Mouse (Mus musculus): ENCODE data around the gene Tmem8.

Gene Tmem8

DNA sequence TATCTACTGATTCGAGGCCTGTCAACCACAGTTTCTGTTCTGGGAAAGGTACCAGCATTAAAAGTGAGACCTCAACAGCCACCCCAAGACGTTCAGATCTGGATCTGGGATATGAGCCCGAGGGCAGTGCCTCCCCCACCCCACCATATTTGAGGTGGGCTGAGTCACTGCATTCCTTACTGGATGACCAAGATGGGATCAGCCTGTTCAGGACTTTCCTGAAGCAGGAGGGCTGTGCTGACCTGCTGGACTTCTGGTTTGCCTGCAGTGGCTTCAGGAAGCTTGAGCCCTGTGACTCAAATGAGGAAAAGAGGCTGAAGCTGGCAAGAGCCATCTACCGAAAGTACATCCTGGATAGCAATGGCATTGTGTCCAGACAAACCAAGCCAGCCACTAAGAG lies 29.7 kb downstream of the Tmem8 start:
- no peak for DNase-seq (ENCODE audit: low spot score)

DNA sequence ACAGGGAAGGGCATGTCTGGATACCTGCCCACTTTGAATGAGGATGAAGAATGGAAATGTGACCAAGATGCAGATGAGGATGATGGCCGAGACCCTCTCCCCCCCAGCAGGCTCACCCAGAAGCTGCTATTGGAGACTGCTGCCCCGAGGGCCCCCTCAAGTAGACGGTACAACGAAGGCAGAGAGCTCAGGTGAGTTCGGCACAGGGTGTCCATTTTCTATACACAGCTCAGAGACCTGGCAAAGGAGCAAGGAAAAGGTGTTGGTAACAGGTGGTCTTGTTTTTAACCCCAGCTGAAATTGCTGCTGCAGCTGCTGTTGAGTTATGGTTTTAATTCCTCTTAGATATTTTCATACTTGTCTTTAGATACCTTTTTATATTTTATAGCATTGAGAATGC lies 30.3 kb downstream of the Tmem8 start:
- DNase-seq (ENCODE audit: low spot score) = no peak

DNA sequence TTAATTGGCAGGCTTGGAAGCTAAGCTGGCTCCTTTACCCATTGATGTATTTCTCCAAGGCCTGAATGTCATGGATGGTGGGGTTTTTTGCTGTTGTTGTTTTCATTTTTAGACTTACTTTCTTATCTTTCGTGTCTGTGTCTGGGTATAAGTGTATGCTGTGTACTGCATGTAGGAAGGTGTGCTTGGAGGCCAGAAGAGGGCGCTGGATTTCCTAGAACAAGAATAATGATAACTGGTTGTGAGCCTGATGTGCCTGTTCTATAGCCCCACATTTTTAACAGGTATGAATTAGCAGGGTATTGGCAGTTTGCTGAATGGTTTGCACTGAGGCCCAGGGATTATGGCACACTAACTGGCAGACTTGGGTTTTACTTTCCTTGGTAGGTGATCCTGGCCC lies 36.0 kb downstream of the Tmem8 start:
- no peak for DNase-seq (ENCODE audit: low spot score)

DNA sequence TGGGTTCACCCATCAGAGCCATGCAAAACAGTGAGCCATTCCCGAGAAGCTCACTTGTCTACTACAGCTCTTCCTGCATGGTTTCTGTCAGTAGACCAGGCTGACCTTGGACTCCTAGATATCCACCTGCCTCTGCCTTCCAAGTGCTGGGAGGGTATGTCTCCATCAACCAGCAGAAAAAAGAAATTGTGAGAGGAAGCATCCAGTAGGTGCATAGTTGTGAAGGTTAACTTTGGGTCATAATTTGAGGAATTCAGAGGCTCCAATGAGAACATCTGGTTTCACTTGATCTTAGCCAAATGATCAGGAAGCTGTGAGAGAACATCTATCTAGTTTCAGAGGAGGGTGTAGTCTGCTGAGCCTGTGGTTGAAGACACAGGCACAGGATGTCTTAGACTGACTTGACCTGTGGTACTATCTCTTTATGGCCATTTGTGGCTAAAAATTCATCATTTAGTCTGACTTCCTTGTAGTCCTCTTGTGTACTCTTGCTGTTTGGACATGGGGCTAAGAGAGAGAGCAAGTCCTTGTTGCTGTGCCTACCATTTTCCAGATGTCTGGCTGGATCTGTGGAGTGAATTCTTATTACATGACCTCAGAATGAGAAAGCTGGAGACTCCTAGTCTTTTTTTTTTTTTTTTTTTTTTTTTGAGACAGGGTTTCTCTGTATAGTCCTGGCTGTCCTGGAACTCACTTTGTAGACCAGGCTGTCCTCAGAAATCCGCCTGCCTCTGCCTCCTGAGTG lies 39.0 kb downstream of the Tmem8 start:
- DNase-seq (ENCODE audit: low spot score) = no peak

DNA sequence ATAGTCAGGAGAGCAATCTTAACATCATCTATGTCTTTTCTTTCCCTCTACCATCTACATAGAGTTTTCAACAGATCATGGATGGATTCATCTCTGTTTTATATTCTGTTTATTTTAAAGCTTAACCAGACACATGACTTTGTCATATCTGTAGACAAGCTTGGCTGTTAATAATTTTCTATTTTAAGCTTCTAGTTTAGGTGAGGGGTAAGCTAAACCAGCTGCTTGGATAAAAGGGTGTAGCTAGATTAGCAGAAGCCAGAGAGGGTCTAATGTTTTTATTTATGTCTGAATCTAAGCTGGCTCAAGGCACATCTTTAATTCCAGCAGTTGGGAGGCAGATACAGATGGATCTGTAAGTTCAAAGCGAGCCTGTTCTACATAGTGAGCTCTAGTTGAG lies 49.6 kb downstream of the Tmem8 start:
- DNase-seq (ENCODE audit: low spot score) = no peak

DNA sequence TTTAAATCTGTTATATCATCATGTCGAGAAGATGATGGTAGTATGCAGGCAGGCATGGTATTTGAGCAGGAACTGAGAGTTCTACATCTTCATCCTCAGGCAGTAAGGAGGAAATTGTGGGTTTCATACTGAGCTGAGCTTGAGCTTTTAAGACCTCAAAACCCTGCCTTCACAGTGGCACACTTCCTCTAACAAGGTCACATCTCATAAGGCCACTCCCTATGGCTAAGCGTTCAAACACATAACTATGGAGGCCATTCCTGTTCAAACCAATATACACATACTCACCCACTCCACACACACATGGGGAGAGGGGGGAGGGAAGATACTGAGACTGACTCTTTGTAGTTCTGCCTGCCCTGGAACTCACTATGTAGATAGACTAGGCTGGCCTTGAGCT lies 54.9 kb downstream of the Tmem8 start:
- no peak for DNase-seq (ENCODE audit: low spot score)

All from yolk sac, embryonic 10.5 days (tissue).